Mouse (Mus musculus): ENCODE results near the gene Gjc3.

DNA sequence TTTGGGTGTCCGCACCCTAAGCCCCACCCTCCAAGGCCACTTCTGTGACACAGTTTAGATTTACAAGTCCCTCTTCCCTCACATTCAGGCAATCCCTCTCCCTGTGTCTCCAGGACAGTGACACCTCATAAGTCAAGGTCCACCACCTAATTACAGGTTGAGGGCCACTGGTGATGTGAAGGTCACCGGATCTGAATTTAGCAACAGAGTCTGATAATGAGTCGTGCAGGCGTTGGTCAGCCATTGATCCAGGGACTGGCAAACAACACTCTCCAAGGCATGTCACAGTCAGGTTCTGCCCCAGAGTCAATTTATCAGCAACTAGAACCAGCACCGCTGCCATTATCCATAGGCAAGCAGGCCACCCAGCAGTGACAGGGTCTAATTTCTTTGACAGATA, 49.5 kb upstream of the Gjc3 start:
- TF ChIP-seq CTCF (IDR thresholded peaks at IDR 0.05; ENCODE audit: insufficient read depth, low read length), result no peak
- no peak for TF ChIP-seq POLR2A (IDR thresholded peaks at IDR 0.05; ENCODE audit: borderline replicate concordance, extremely low read depth, low read depth, low read length)
